Mouse (Mus musculus) heart, embryonic 14.5 days (tissue): ENCODE data around the gene Cadm3. TPM values are rescaled to one million over a fixed set of nuclear protein-coding genes. Genes with fewer than 3 reads are reported as not detected.

Experiments
- ATAC-seq: fragments of 200-750 bp; cut with Nextera tagmentation; 2 replicates; pipeline ENCODE4 v1.8.0; 2017; ENCODE audit warnings: low read depth, moderate TSS enrichment; ENCODE audit not compliant: insufficient number of reproducible peaks, insufficient read depth, low FRiP score
- H3K27ac ChIP-seq, 2 experiments: fragments of 200-500 bp in 1 of 2; fragments of 300-500 bp in 1 of 2; sonication (generic) in 1 of 2; replicated peaks in 1 of 2; 2 replicates each; pipeline ENCODE4 v1.5.1; 2012 to 2014; ENCODE audit warnings: low read depth in 2 of 2, low read length in 2 of 2, control low read depth in 1 of 2, mild to moderate bottlenecking in 1 of 2, mixed read lengths in 1 of 2; ENCODE audit not compliant: control insufficient read depth in 1 of 2, insufficient read depth in 1 of 2
- H3K27me3 ChIP-seq: fragments of 300-500 bp; sonication (generic); 2 replicates; pipeline ENCODE4 v1.6.1; 2014; ENCODE audit warnings: mild to moderate bottlenecking, low read length, control low read depth; ENCODE audit not compliant: control insufficient read depth, insufficient read depth
- H3K36me3 ChIP-seq: fragments of 300-500 bp; sonication (generic); 2 replicates; pipeline ENCODE4 v1.6.1; 2014; ENCODE audit warnings: mild to moderate bottlenecking, control low read depth, low read length, mixed read lengths; ENCODE audit not compliant: control insufficient read depth, insufficient read depth
- H3K4me1 ChIP-seq, 2 experiments: fragments of 200-500 bp in 1 of 2; fragments of 300-500 bp in 1 of 2; sonication (generic) in 1 of 2; 2 replicates each; pipeline ENCODE4 v1.6.1; 2012 to 2014; ENCODE audit warnings: low read length in 2 of 2, control low read depth in 1 of 2, mixed read lengths in 1 of 2; ENCODE audit not compliant: control insufficient read depth in 2 of 2, insufficient read depth in 2 of 2
- H3K4me2 ChIP-seq: fragments of 300-500 bp; sonication (generic); 2 replicates; pipeline ENCODE4 v1.6.1; 2014; ENCODE audit warnings: mild to moderate bottlenecking, low read length
- H3K4me3 ChIP-seq, 2 experiments: fragments of 200-500 bp in 1 of 2; fragments of 300-500 bp in 1 of 2; sonication (generic) in 1 of 2; 2 replicates each; pipeline ENCODE4 v1.5.1; 2012 to 2014; ENCODE audit warnings: low read length in 2 of 2, mild to moderate bottlenecking in 2 of 2, control low read depth in 1 of 2, low read depth in 1 of 2, moderate library complexity in 1 of 2; ENCODE audit not compliant: control insufficient read depth in 1 of 2, insufficient read depth in 1 of 2
- H3K9ac ChIP-seq: fragments of 300-500 bp; sonication (generic); 2 replicates; pipeline ENCODE4 v1.6.1; 2014; ENCODE audit warnings: mild to moderate bottlenecking, low read length
- H3K9me3 ChIP-seq: fragments of 300-500 bp; sonication (generic); 2 replicates; pipeline ENCODE4 v1.6.1; 2016; ENCODE audit warnings: low read length, control low read depth; ENCODE audit not compliant: control insufficient read depth
- WGBS: fragments of 180-500 bp; shearing (Covaris S2); extraction: QIAGEN DNeasy Blood & Tissue Kit; methylation state at CpG from one replicate; pipeline ENCODE4 v1.1.7; 2014; 5-methylcytosine and 5-hydroxymethylcytosine counted together
- polyA plus RNA-seq: library from polyadenylated mRNA; unstranded; fragments of >200 nt; fragmentation: Nextera tagmentation; extraction: Ambion mirVana; gene quantifications from 2 replicates; pipeline ENCODE4 v1.2.1, GENCODE M21; 2014

Gene Cadm3
- polyA plus RNA-seq, 1 experiment from 2014 or later: 1.1 TPM

- WGBS: 88% methylated on average over 5 of the region's 5 CpGs
- no peak overlapping the region for H3K27ac ChIP-seq
- H3K4me2 ChIP-seq: no peak overlapping the region
- H3K9me3 ChIP-seq: no peaks in the 10 kb centered on the region
- peaks cover 4 to 6% of the 10 kb centered on the region in 2 experiments; a peak in 1 of 4 replicates for H3K4me1 ChIP-seq
- H3K4me3 ChIP-seq: no peak overlapping the region
- no peaks in the 10 kb centered on the region for H3K27me3 ChIP-seq
- no peak for ATAC-seq
- H3K36me3 ChIP-seq: no peaks in the 10 kb centered on the region
- no peak overlapping the region for H3K9ac ChIP-seq
Measured at GRCm38 (mm10) chr1:173332418-173332817, 35.1 kb downstream of the Cadm3 start.

- no peak for ATAC-seq
- H3K36me3 ChIP-seq: no peaks in the 10 kb centered on the region
- H3K27me3 ChIP-seq: no peaks in the 10 kb centered on the region
- H3K4me3 ChIP-seq: no peak overlapping the region
- WGBS: 57% methylated on average over 5 of the region's 5 CpGs
- H3K9me3 ChIP-seq: no peaks in the 10 kb centered on the region
- no peak overlapping the region for H3K9ac ChIP-seq
- no peak overlapping the region for H3K27ac ChIP-seq
- no peak overlapping the region for H3K4me2 ChIP-seq
- H3K4me1 ChIP-seq: peaks cover 4 to 6% of the 10 kb centered on the region in 2 experiments; a peak in 1 of 4 replicates
Measured at GRCm38 (mm10) chr1:173329743-173330142, 37.8 kb downstream of the Cadm3 start.

- no peak overlapping the region for H3K9ac ChIP-seq
- no peak overlapping the region for H3K27ac ChIP-seq
- no peak overlapping the region for H3K4me3 ChIP-seq
- 5% methylated on average over 4 of the region's 4 CpGs for WGBS
- H3K4me1 ChIP-seq: peaks cover 4 to 6% of the 10 kb centered on the region in 2 experiments; a peak in 1 of 4 replicates
- H3K4me2 ChIP-seq: no peak overlapping the region
- H3K9me3 ChIP-seq: no peaks in the 10 kb centered on the region
- H3K27me3 ChIP-seq: no peaks in the 10 kb centered on the region
- ATAC-seq: no peak
- no peaks in the 10 kb centered on the region for H3K36me3 ChIP-seq
Measured at GRCm38 (mm10) chr1:173329185-173329584, 38.3 kb downstream of the Cadm3 start.

GRCm38 (mm10) chr1:173328446-173328845 lies 39.0 kb downstream of the Cadm3 start:
- no peak for ATAC-seq
- no peak overlapping the region for H3K9ac ChIP-seq
- no peak overlapping the region for H3K4me3 ChIP-seq
- no peak overlapping the region for H3K27ac ChIP-seq
- no peaks in the 10 kb centered on the region for H3K36me3 ChIP-seq
- H3K4me2 ChIP-seq: no peak overlapping the region
- no peaks in the 10 kb centered on the region for H3K9me3 ChIP-seq
- peaks cover 3 to 6% of the 10 kb centered on the region in 2 experiments; a peak in 1 of 4 replicates for H3K4me1 ChIP-seq
- WGBS: 76% methylated on average over 8 of the region's 8 CpGs
- no peaks in the 10 kb centered on the region for H3K27me3 ChIP-seq

GRCm38 (mm10) chr1:173326552-173326951 lies 40.9 kb downstream of the Cadm3 start:
- ATAC-seq: no peak
- no peaks in the 10 kb centered on the region for H3K27me3 ChIP-seq
- H3K9ac ChIP-seq: no peak overlapping the region
- no peak overlapping the region for H3K27ac ChIP-seq
- H3K4me3 ChIP-seq: no peak overlapping the region
- no peaks in the 10 kb centered on the region for H3K9me3 ChIP-seq
- no peak overlapping the region for H3K4me2 ChIP-seq
- 74% methylated on average over 1 of the region's 1 CpGs for WGBS
- peaks cover 2 to 6% of the 10 kb centered on the region in 2 experiments; a peak in 1 of 4 replicates for H3K4me1 ChIP-seq
- H3K36me3 ChIP-seq: no peaks in the 10 kb centered on the region

- Histone ChIP-seq H3K9ac (no peak overlapping the region), H3K4me3 (no peak overlapping the region), H3K36me3 (no peaks in the 10 kb centered on the region), H3K27ac (no peak overlapping the region), H3K9me3 (no peaks in the 10 kb centered on the region), H3K4me1 (peaks cover 2 to 6% of the 10 kb centered on the region in 2 experiments; a peak in 1 of 4 replicates), H3K27me3 (no peaks in the 10 kb centered on the region), H3K4me2 (no peak overlapping the region)
- WGBS: 97% methylated on average over 1 of the region's 1 CpGs
- ATAC-seq: no peak
Measured at GRCm38 (mm10) chr1:173325395-173325794, 42.1 kb downstream of the Cadm3 start.

GRCm38 (mm10) chr1:173324961-173325360 lies 42.5 kb downstream of the Cadm3 start:
- WGBS: 46% methylated on average over 4 of the region's 4 CpGs
- no peak overlapping the region for H3K4me3 ChIP-seq
- H3K9ac ChIP-seq: no peak overlapping the region
- peaks cover 2 to 6% of the 10 kb centered on the region in 2 experiments; a peak in 1 of 4 replicates for H3K4me1 ChIP-seq
- no peak overlapping the region for H3K4me2 ChIP-seq
- H3K9me3 ChIP-seq: no peaks in the 10 kb centered on the region
- no peaks in the 10 kb centered on the region for H3K27me3 ChIP-seq
- no peak for ATAC-seq
- no peak overlapping the region for H3K27ac ChIP-seq
- H3K36me3 ChIP-seq: no peaks in the 10 kb centered on the region
